Mouse (Mus musculus): ENCODE results near the gene Pth2.
"Not testable (repeated sequence)": the region's sequence is repeated elsewhere in the genome, so short reads cannot be mapped to it uniquely, and the experiment has no call there.

Pth2 gene

GRCm38 (mm10) chr7:45172974-45173373 lies 7.8 kb upstream of the Pth2 start:
- no peak for DNase-seq (ENCODE audit: extremely low read depth, low read depth)

DNA sequence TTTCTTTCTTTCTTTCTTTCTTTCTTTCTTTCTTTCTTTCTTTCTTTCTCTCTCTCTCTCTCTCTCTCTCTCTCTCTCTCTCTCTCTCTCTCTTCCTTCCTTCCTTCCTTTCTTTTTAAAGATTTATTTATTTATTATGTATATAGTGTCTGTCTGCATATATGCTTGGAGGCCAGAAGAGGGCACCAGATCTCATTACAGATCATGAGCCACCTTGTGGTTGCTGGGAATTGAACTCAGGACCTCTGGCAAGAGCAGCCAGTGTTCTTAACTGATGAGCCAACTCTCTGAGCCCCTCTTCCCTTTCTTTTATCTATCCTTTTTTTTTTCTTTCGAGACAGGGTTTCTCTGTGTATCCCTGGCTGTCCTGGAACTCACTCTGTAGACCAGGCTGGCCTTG lies 7.0 kb upstream of the Pth2 start:
- not testable (repeated sequence) for DNase-seq (ENCODE audit: extremely low read depth, low read depth)

- DNase-seq (ENCODE audit: extremely low read depth, low read depth), result no peak
Observed at GRCm38 (mm10) chr7:45174567-45175280, 6.1 kb upstream of the Pth2 start.

DNA sequence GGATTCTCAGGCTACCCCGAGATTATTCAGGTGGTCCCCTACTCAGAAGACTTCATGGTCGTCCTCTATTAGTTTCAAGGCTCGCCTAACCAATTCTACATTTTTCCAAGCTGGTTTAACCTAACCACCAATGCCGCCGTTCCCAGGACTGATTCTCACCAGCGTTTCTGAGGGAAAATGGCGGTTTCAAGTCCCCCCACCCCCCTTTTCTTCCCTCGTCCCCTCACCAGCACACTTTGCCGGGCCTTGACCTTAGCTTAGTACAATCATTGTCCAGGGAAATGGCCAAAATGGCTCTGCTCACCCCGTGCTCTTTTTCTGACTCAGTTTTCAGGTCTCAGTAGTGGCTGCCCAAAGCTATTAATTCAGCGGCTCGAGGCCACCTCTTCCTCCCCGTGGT lies 5.4 kb upstream of the Pth2 start:
- no peak for DNase-seq (ENCODE audit: extremely low read depth, low read depth)

- DNase-seq (ENCODE audit: extremely low read depth, low read depth), result no peak
Observed at GRCm38 (mm10) chr7:45175929-45176328, 4.9 kb upstream of the Pth2 start.

- DNase-seq (ENCODE audit: extremely low read depth, low read depth), result no peak
Observed at GRCm38 (mm10) chr7:45176356-45176755, 4.4 kb upstream of the Pth2 start.

GRCm38 (mm10) chr7:45178550-45178949 lies 2.2 kb upstream of the Pth2 start:
- no peak for DNase-seq (ENCODE audit: extremely low read depth, low read depth)

- no peak for DNase-seq (ENCODE audit: extremely low read depth, low read depth)
Observed at GRCm38 (mm10) chr7:45179469-45179868, 1.3 kb upstream of the Pth2 start, which contains the start of gene Gfy. Gene Gfy, minus strand, starts transcription at chr7:45179569.

- no peak for DNase-seq (ENCODE audit: extremely low read depth, low read depth)
Observed at GRCm38 (mm10) chr7:45181540-45181939, 745 bp downstream of the Pth2 start.

GRCm38 (mm10) chr7:45182199-45182601 lies 1.4 kb downstream of the Pth2 start:
- peak; percentile 88 for DNase-seq (ENCODE audit: extremely low read depth, low read depth)

DNA sequence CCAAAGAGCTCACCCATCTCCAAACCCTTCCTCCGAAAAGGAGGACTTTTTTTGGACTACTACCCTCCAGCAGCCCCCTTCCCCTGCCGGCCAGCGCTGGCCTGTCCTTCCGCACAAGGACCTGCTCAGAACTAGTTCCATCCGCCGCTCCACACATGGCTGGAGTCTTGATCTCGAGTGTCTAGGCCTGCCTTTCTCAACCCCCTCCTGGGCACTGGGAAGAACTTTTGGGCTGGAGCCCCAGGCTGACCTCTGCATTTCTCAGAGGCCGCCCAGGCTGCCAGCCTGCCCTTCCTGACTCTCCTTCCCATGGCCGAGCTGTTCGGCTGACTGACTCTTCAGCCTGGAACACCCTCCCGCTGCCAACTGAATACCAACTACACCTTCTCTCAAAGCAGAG lies 1.8 kb downstream of the Pth2 start:
- DNase-seq (ENCODE audit: extremely low read depth, low read depth), result no peak

GRCm38 (mm10) chr7:45183672-45184071 lies 2.9 kb downstream of the Pth2 start:
- DNase-seq (ENCODE audit: extremely low read depth, low read depth), result no peak

DNA sequence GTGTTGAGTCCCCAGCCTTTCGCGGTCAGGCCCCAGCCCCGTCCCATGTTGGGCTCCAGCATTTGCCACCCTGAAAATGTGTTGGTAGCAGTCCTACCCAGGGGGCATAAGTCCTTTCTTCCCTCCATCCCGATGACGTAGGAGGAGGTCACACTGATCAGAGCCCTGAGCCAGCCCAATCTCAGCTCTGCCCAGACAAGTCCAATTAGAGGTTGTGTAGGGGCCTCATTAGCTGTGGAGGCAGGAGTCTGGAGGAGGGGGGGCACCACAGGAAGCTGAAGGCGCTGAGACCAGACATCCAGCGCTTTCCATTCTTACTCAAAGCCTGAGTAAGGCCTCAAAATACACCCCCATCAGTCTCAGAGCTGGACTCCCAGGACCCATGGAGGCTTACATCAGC lies 5.1 kb downstream of the Pth2 start:
- no peak for DNase-seq (ENCODE audit: extremely low read depth, low read depth)

DNA sequence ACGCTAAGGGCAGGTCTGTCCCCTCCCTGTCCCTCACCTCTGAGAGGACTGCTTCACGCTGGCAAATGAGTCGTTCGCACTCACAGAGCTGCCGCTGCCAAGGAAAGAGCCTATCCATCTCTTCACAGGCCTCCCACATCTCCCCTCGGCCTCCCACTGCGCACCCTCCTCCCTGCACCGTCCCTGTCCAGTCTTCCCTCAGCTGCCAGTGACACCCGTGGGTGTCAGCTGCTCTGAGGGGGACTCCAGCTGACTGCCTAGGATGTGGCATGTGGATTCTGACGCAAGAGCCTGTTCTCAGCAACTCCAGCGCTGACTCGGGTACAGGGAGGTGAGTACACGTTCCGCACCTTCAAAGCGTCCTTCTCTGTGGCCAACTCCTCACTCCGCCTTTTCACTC lies 8.8 kb downstream of the Pth2 start:
- no peak for DNase-seq (ENCODE audit: extremely low read depth, low read depth)

- no peak for DNase-seq (ENCODE audit: extremely low read depth, low read depth)
Observed at GRCm38 (mm10) chr7:45190186-45190585, 9.4 kb downstream of the Pth2 start.

DNA sequence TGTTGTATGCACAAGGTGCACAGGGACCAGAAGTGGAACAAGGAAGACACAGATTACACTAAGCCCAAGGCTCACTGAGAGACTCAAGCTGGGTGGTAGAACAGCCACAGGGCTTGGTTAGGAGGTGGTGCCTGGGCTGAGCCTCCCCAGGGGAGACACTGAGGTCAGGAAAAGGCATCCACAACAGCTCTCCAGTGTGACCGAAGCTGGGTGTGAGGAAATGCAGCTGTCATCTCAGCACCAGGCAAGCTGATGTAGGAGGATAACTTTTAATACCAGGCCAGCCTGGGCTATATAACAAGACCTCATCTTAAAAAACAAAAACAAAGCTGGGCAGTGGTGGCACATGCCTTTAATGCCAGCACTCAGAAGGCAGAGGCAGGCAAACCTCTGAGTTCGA lies 10.4 kb downstream of the Pth2 start:
- no peak for DNase-seq (ENCODE audit: extremely low read depth, low read depth)

GRCm38 (mm10) chr7:45191803-45192363 lies 11.1 kb downstream of the Pth2 start:
- DNase-seq (ENCODE audit: extremely low read depth, low read depth), result no peak

DNA sequence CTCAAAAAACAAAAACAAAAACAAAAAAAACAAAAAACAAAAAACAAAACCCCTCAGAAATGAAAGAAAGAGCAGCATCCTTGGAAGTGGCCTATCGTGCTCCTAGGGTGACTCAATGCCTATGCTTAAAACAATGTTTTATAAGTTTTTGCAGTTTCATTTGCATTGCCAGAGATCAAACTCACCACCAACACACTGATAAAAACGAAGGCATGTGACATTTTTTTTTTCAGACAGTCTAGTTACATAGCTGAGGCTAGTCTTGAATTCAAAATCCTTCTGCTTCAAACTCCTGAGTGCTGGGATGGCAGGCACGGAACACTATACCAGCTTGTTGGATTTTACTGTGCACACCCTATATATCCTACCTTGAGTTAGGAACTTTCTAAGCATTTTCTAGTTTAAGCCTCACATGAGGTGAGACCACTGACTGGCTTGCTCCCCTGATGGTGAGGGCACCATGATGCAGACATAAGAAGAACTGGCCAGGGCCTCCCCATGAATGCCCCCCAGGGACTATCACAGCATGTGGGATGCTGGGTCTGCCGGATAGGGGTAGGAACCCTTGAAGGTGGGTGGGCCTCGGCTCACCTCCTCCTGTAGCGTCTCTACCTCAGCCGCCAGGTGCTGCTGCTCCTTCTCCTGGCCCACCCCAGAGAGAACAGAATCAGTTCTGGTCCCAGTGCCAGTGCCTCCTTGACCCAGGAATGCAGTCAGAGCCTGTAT lies 12.0 kb downstream of the Pth2 start:
- no peak for DNase-seq (ENCODE audit: extremely low read depth, low read depth)

DNA sequence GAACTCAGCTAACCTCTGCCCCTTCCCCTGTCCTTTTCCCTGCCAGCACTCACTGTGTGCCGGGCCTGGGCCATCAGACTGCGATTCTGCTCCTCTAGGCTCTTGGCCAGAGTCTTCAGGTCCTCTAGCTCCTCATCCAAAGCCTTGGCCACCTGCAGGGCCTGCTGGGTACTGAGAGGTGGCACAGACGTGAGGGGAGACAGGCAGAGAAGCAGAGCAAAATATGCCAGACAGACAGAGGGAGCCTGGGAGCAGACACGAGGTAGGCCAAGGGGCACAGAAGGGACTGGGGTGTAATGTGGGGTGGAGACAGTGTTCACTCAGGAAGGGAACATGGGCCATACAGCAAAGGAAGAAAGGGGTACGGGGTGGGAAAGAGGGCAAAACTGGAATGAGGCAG lies 12.6 kb downstream of the Pth2 start:
- no peak for DNase-seq (ENCODE audit: extremely low read depth, low read depth)

- DNase-seq (ENCODE audit: extremely low read depth, low read depth), result no peak
Observed at GRCm38 (mm10) chr7:45193871-45194785, 13.3 kb downstream of the Pth2 start.

DNA sequence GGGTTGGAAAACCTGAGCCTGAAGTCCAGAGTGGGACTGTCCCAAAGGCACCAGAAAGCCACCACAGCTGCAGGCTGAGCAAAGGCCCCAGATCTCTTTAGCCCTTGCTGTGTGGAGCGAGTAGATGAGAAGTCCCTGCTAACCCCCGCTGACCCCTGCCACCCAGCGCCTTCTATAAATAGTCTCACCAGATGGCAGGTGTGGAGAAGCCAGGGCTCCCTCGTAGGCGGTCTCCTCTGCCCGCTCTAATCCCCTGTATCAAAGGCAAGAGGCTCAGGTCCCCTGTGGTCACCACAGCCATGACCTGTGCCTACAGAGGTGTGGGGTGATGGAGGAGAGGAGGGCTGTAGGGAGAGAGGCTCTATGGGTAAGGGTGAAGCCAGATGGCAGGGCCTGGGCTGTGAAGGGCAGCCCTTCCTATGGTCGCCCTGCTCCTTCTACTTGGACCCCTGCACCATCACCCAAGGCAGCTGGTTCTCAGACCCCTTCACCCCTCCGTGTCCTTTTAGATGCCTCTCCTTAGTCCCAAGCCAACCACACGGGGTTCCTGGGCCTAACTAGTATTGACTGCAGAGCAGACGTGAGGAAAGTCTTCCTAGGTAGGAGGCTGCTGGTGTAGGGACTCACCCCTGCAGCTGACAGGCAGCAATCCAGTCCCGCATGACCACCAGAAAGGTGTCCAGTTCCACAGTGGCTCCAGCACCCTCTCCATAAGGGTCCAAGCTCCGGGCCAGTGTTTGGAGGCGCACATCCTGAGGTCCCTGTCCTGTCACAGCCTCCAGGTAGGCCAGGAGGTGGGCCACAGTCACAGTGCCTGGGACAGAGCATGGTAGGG lies 14.8 kb downstream of the Pth2 start:
- DNase-seq (ENCODE audit: extremely low read depth, low read depth), result no peak
